Mouse (Mus musculus) adrenal gland, postnatal 14 days (tissue): ENCODE data around the gene Kptn. TPM values are rescaled to one million over a fixed set of nuclear protein-coding genes. Genes with fewer than 3 reads are reported as not detected.

Source experiments
- DNase-seq: peaks from one replicate; pipeline ENCODE4 v3.0.0; 2021; ENCODE audit warnings: mixed read lengths
- long read RNA-seq, 2 experiments: library from polyadenylated mRNA; stranded (forward); transcript quantifications; one replicate each; pipeline ENCODE4 v2.0.0; 2021
- total RNA-seq: library from RNA; stranded (reverse); gene quantifications from 2 replicates; pipeline ENCODE4 v1.2.3, GENCODE M21; 2021

Kptn gene
- 22.3 and 24.7 TPM in 2 replicates for total RNA-seq
- long read RNA-seq, experiment 1, transcript Kptn-201 (12 exons, 1,630 nt): major isoform, 25 of 30 reads
- long read RNA-seq, experiment 1, partial matches to known transcripts: 4 of 30 reads
- long read RNA-seq, experiment 1, other reads (novel, unspliced or antisense): 1 of 30 reads
- long read RNA-seq, experiment 2, transcript Kptn-201 (12 exons, 1,630 nt): major isoform, 15 of 20 reads
- long read RNA-seq, experiment 2, partial matches to known transcripts: 2 of 20 reads
- long read RNA-seq, experiment 2, other reads (novel, unspliced or antisense): 3 of 20 reads

DNA sequence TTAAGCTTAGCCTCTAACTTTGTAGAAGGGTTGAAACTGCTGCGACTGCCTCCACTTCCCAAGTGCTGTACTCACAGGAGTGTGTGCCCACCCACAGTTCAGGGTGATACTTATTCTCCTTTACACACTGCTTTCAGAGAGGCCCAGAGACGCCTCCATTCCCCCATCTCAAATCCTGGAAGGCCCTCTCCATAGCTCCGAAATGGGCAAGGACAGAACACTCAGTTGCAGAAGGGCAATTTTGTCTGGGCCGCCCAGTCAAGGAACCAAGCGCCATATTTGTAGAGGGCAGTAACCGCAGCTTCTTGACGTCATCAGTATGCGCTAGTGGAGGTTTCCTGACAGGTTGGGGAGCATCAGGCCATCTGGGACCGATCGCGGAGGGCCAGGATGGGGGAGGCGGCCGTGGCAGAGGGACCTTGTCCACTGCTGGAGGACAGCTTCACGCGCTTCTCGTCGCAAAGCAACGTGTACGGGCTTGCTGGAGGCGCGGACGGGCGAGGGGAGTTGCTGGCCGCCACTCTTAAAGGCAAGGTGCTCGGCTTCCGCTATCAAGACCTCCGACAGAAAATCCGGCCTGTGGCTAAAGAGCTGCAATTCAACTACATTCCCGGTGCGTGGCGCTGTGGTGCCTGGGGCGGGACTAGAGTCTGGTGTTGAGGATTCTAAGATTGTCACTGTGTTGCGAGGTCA lies at the start of gene Kptn:
TSS of gene Kptn (plus strand) at position 327 of the 693 bp plus-strand sequence.
- peak; percentile 95 for DNase-seq

DNA sequence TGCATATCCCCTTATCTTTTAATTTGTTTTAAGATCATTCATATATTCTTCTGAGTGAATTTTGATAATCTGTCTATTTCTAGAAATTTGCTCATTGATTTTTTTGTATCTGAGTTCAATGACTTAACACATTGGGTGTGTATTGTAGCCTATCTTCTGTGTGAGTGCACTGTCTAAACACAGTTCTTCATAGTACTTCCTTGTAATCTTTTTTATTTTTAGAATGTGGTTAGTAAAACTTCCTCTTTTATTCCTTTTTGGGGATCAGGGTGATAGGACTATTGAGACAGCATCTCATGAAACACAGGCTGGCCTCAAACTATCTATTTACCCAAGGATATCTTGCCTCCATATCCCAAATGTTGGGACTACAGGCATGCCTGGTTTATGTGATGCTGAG lies 48.8 kb upstream of the Kptn start:
- DNase-seq: no peak

DNA sequence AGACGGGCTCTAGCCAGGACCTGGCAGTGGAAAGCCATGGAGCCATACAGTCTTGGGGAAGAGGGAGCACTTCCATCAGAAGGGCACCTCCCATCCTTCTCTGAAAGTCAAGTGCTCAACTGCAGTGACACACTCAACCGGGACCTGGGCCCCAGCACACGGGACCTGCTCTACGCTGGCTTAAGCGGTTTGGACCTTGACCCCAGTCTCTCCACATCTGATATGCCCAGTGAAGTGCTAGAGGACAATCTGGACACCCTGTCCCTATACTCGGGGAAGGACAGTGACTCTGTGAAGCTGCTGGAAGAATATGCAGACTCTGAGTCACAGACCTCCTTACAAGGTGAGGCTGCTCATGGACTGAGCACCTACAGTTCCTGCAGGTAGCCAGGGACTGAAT lies 47.8 kb upstream of the Kptn start:
- DNase-seq: no peak

DNA sequence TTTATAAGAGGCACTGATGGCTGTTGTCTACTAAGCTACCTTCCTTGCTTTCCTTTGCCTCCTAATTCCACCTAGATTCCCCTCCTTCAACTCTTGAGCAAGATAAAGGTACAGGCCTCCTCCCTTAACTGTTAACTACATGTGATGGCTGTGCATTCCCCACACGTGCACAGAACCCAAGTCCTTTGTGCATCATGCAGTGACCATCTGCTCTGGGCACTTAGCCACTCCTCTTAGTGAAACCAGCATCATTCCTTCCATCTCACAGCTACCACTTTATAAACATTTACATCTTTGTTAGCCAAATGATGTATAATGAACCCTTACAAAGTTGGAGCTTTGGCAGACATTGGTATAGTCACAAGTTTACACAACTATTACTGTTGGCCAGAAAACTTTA lies 39.7 kb upstream of the Kptn start:
- no peak for DNase-seq

DNA sequence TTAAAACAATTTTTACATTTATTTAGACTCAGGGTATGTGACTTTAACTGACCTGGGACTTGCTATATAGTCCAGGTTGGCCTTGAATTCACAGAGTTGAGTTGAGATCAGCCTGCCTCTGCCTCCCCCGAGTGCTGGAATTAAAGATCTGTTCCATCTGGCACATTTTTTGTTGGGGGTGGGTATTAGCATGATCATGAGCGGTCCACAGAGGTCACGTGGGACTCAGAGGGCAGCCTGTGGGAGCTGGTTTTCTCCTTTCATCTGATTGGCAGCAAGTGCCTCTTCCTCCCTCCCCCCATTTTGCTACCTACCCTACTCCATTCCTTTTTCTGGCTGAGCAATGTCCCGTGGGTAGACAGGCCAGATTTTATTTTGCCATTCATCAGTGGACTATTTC lies 39.1 kb upstream of the Kptn start:
- DNase-seq: no peak

DNA sequence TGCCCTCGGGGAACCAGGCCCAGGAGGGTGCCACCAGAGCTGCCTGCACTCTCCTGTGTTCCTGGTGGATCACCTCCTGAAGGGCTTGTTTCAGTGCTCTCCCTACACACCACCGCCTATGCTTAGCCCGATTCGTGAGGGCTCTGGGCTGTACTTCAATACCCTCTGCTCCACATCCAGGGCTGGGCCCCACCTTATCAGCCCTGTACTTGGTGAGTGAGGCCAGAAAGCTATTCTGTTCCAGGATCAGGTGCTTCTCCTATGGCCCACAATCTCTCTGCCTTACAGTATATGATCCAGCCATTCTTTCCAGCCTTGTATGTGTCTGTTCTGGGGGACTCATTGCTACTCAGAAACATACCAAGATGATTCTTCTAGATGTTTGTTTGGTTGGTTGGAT lies 36.3 kb upstream of the Kptn start:
- no peak for DNase-seq

DNA sequence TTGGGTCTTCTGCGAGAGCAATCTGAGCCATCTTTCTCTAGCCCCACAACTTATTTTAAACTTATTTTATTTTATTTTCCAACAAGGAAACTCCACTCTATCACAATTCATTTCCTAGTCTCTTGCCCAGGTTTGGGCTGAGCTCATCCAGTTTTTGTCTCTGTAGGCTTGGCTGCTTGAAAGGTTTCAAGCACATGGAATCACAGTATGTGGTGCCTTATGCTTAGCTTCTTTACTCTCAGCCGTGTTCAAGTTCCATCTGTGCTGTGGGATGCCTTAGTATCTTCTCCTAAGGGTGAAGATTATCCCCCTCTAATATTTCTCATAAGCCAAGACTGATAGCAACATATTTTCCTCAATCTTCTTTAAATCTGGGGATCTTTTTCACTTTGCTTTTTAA lies 32.1 kb upstream of the Kptn start:
- no peak for DNase-seq

DNA sequence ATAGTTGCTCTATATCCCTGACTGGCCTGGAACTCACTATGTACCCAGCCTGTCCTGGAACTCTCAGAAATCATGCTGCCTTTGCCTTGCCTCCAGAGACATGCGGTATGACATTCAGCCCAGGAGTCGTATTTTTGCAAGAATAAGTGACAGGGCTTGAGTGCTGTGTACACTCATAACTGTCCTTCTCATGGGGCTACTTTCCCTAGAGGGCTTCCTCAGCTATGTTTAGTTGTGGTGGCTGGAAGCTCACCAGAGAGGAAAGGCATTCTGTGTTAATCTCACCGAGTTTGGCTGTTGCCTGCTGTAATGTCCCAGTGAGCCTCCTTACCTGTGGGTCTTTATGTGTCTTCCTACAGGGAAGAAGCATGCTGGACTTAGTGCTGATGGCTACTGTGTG lies 25.1 kb upstream of the Kptn start:
- DNase-seq: no peak

DNA sequence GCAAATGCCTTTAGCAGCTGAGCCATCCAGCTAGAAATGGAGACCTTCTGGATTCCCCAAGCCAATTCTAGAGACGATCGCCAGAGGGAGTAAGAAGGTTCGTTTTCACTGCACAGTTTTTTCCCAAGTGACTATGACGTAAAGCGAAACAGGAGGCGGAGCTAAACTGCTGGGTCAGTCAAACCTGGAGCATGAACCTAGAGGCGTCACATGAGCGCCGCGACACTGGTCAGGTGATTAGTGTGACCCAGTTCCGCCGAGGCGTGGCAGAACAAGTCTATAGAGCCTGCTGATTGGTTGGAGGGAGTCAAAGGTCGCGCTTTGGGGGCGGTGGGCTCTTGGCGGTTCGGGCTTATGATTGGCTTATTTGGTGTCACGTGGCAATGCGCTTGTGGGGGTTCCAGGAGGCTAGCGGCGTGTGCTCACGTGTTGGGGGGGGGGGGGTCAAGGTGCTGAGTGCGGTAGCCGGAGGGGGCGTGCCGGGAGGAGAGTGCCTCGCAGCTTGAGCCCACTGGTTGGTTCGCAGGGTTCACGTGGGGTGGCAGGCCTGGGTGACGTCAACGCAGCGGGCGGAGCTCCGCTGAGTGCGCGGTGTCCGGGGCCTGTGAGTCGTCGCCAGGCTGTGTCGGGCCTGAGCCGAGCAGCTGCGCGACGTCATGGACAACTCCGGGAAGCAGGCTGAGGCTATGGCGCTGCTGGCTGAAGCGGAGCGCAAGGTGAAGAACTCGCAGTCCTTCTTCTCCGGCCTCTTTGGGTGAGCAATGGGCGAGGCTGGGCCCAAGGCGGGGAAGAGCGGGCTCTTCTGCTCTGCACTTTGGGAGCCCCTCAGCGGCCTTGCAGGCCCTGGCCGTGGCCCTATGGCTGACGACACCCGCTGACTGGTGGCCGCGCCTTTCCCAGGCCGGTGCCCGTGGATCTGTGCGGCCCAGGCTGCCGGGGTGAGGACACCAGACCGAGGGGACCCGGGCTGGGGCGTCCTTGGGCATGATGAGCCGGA lies 21.4 kb upstream of the Kptn start, which contains the start of gene Napa:
TSS of gene Napa (plus strand) at position 438 of the 997 bp plus-strand sequence.
- peak; percentile 99 for DNase-seq

DNA sequence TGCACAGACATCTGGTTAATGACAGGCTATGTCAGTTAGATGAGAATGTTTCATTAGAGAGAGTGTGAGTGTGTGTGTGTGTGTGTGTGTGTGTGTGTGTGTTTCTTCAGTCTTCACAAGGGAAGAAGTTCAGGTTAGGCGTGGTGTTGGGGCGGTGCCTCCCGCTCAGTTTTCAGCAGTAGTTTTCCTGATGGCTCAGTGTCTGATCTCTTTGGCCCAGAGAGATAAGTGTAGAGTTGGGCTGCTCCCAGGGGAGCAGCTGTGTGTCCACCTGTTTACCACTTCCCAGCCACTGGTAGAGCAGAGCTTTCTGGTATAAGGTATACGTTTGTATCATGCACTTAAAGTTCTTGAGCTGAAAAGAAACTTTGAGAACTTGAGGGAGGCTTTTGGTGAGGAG lies 19.8 kb upstream of the Kptn start:
- DNase-seq: no peak

DNA sequence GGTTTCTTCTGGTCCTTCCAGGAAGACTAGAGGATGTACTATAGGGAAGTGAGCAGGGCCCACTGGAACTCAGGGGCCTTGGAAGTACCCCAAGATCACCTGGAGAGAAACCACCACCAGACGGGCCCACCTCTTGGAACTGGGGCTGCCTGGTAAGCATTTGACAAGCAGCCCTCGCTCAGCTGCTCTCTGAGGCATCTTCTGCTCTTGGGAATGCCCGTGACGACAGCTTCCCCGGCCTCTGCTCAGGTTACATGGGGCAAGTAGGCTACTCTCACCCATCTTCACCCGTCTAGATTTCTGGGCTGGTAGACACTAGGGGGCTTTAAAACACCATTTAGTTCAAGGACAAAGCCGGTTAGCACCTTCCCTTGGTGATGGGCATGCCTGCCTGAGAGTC lies 18.6 kb upstream of the Kptn start:
- DNase-seq: no peak

DNA sequence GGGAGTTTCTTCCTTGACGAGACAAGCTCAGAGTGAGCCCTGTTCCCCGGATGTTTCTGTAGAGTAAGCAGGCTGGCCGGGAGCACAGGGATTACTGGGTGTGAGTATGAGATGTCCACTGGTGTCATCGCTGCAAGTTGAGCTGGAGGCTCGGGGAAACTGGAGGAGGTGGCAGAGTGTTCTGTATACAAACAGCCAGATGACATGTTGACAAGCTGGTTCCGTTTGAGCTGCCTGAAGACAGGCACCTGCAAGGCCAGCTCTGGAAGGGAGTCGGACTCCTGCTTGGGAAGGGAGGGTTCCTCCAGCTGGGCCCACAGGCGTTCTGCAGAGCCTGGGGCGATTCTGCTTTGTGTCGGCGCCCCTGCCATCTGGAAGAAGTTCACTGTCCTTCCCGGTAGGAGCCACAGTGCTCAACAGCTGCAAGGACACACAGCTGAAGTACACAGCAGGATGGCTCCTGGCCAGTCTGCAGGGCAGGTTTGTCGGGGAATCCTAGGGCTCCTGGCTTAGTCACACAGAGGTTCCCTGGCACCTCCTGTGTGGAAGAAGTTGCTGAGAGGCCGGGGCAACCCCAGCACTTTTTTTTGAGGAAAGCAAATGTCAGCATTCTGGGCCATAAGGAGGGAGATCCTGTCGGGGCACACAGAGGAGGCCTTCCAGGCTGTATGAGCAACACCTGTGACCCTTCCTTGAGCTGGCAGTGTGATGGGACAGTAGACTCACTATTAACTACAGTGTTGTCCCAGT lies 17.8 kb upstream of the Kptn start:
- no peak for DNase-seq

DNA sequence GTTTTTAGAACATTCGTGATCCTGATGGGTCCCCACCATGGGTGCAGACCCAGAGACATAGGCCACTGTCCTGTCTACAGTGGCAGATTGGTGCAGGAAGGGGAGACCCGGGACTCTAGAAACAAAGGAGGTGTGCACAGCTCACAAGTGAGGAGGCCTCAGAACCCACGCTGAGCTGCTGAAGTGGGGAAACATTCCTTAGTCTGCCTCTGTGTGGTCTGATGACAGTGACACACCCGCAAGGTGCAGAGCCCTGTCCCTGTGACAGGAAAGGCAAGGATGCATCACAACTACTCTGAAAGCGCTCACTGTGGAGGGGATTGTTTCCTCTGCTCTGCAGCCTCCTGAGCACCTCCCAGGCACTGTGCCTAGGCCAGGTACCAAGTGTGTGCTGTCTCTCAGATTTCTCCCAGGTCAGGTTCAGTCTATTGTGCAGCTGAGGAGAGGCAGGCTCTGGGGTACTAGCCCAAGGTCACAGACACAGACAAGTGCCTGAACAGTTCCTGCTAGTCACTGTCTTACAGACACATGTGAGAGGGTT lies 16.9 kb upstream of the Kptn start:
- no peak for DNase-seq

DNA sequence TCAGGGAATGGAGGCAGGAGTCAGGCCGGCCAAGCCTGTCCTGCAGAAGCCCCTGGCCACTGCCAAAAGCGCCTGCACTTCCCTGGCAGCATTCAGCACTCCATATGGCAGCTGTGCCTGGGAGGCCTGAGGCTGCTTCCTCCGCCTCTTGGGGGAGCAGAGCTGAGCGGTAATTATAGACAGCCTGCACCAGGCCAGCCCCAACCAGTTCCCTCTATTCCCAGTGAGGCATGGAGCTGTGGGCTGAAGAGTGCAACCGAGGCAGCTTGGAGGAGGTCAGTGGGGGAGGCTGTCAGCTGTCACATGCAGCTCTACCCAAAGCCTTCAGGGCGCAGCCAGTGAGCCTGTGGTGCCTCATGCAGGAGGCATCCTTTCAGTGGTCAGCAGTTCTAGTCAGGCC lies 15.9 kb upstream of the Kptn start:
- no peak for DNase-seq

DNA sequence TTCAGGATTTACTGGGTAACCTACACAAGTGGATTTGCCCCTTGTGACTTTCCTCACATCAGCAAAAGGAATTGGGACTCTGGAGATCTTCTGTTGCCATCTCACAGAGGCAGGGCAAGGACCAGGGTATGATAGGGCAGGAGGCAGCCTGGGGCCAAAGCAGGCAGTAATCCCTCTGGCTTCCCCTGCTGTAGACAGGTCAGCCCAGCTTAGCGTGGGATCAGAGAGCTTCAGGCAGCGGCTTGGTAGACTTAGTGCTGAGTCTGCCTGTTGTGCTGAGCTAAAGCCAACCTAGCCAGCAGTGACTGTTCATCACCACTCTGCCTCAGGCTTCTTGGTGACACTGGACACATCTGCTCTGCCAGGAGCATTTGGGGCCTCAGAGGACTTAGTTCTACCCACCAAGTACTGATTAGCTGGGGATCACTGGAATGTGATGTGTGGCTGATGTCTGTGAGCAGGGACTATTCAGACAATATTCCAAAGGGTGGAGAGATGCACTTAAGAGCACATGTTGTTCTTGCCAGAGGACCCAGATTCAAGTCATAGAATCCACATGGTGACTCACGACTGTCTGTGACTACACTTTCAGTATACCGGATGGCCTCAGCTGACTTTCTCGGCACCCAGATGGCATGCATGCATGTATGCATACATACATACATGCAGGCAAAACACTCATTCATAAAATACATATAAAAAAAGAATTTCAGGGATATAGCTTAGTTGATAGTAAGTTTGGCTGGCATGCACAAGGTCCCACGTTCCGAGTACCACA lies 14.9 kb upstream of the Kptn start:
- no peak for DNase-seq

DNA sequence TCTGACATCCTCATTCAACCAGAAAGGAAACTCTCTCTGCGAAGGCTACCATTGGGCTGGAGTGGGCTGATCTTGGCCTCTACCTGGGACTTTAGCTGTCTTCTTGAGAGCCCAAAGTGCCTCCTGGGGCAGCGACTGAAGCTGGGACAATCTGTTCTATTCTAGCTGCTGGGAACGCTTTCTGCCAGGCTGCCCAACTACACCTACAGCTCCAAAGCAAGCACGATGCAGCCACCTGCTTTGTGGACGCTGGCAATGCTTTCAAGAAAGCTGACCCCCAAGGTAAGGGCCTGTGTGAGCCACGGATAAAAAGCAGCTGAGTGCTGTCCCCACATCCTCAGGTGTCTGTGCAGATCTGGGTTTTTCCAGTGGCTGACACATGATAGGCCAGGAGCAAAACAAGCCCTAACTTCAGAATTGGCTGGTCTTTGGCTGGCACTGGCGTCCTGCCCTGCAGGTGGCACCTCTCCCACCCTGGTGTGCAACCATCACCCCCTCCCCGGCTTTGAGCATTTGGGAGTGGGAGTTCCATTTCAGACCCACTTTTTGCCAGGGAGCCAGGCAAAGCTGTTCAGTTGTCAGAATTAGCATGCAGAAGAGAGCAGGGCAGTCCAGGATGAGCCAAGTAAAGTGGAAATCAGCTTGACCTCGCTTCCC lies 10.7 kb upstream of the Kptn start:
- no peak for DNase-seq

DNA sequence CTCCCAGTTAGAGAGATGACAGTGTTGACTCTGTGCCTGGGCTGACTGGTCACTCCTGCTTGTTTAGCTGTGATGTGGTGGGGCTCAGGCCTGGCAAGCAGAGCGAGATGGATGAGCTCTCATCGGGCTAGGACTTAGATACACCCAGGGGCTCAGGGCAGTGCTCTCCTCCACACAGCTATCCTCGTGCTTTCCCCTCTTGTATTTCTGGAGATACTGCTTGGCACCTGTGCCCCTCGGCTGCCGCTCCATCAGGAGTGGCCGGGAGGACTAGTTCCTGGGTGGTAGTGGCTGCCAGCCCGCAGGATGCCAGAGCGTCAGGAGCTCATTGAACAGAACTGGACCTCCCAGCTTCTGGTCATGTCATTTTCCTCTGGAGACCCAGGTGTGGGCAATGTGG lies 9.5 kb upstream of the Kptn start:
- no peak for DNase-seq

DNA sequence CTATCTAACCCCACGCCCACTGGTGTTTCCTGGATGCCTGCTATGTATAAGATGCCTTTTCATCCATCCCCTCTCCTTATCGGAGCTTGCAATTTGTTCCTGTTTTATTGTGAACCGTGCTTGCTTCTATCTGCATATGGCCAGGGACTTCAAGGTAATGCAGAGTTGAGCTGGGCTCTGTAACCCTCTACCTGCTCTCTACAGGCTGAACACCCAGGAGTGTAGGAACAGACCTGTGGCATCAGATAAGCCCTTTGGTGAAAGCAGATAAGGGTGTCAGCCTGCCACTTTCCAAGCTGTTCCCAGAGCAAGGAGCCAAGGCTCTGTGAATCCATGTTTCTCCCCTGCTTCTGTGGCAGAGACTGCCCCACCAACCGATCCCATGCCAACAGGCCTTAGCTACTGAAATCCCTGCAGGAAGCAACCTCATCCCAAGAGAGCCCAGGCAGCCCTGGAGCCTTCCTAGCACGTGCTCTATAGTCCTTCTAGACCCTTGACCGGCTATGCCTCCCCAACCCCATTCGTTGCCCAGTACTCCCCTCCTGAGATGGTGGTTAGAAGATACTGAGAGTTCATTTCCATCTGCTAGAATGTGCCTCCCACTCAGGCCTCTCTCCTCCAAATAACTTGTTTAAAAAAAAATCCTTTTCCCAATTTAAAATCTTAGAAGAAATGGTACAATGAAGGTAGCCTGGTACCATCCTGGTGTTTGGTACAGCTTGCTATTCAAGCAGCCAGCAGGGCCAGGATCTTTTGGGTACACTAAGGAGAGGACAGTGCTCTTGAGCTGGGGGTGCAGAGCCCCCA lies 8.2 kb upstream of the Kptn start:
- no peak for DNase-seq

DNA sequence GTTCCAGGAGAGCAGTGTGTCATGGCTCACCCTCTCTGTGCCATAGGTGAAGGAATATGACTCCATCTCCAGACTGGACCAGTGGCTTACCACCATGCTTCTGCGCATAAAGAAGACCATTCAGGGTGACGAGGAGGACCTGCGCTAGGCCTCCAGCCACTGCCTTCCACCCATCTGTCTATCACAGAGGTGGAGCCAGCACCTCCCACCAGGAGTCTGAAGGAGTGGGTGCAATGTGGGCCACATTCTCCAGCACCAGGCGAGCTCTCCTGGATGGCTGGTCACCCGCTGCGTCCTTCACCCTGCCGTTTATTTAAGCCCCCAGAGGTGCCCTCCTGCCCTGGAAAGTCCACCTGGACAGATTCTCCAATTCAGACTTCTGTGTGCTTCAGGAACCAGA lies 3.3 kb upstream of the Kptn start:
- no peak for DNase-seq

DNA sequence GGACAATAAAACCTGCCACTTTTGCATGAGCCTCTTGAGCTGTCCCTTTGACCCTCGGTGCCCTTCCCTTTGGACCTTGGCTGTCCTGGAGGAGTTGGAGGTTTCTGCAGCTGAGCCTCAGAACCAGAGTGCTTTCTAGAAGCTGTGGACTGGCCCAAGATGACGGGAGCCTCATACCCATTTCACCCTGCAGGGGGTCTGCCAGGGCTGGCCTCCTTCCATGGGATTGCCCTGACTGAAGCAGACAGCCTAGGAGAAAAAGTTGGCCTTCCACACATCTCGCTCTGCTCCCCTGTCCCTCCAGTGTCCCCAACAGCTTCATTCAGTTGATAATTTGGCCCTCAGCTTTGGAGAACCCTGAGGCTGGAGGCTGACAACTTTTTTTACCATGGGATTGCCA lies 2.6 kb upstream of the Kptn start:
- DNase-seq: no peak
